In the genomic region with DNA sequence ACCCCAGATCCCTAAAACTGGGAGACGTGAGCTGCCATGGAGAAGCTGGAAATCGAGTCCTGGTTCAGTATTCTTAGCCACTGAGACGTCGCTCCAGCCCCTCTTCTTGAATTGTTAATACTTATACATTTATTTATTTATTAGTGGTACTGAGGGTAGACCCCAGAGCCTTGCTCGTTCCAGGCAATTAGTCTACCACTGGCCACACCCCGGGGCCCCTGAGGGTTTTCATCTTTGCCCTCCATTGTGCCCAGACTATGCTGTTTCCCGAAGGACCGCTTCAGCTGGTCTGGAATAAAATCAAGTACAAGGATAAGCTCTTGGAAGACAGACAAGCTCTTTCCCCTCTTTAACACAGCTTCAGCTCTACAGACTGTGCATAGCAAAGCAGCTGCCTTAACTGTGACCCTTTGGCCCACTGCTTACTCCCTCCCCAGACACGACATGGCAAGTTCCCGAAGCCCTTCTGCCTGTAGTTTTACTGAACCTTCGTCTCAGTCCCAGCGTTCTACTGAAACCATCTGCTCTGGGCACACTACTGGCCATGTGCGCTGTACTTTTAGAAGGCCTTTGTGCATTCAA, we compare ENCODE assay signal across 15 mouse cellular contexts. TPM values are rescaled to one million over a fixed set of nuclear protein-coding genes. Genes with fewer than 3 reads are reported as not detected.
DNase-seq lines count a peak whose midpoint lies in the region; ATAC-seq lines count a peak whose summit lies in the region.
"Had no signal": no experiment of that assay in that cellular context is flagged by ENCODE, and none has a peak within 500 bp of the region (broad histone marks: within the 10 kb centered on the region; RNA-seq: fewer than 3 reads in every experiment).

No protein-coding gene starts in this region.

- H3K4me3 ChIP-seq in forebrain, embryonic 10.5 days = no peak overlapping the region
- no peak overlapping the region for H3K4me3 ChIP-seq in forebrain, embryonic 14.5 days (ENCODE audit: low read depth, low read length)
- no peak overlapping the region for H3K4me3 ChIP-seq in midbrain, embryonic 10.5 days
- no peak overlapping the region for H3K4me3 ChIP-seq in midbrain, embryonic 16.5 days (ENCODE audit: low read depth, low read length)
- H3K4me3 ChIP-seq in midbrain, embryonic 11.5 days (ENCODE audit: low read depth, low read length) = no peak overlapping the region
- H3K4me3 ChIP-seq in stomach, embryonic 16.5 days (replicated peaks; ENCODE audit: low read length) = no peak overlapping the region

- no peak overlapping the region for H3K4me2 ChIP-seq in forebrain, embryonic 14.5 days (ENCODE audit: low read length)
- no peak overlapping the region for H3K4me2 ChIP-seq in midbrain, embryonic 16.5 days (ENCODE audit: low read length)
- H3K4me2 ChIP-seq in midbrain, embryonic 11.5 days = no peak overlapping the region
- H3K4me2 ChIP-seq in stomach, embryonic 16.5 days (ENCODE audit: low read depth, low read length) = no peak overlapping the region

- ATAC-seq in forebrain, embryonic 14.5 days = no peak
- no peak; the same call in 1 of the 2 replicates for ATAC-seq in midbrain, embryonic 16.5 days
- ATAC-seq in midbrain, embryonic 11.5 days (ENCODE audit: low FRiP score) = peak; percentile 46
- ATAC-seq in stomach, embryonic 16.5 days (ENCODE audit: insufficient read depth, low FRiP score) = peak; percentile 55; the same call in 1 of the 2 replicates

- 82% methylated on average over 13 of the region's 13 CpGs for WGBS in forebrain, embryonic 10.5 days
- WGBS in forebrain, embryonic 14.5 days = 59% methylated on average over 13 of the region's 13 CpGs
- WGBS in midbrain, embryonic 10.5 days = 83% methylated on average over 13 of the region's 13 CpGs
- WGBS in midbrain, embryonic 16.5 days = 39% methylated on average over 13 of the region's 13 CpGs
- WGBS in midbrain, embryonic 11.5 days = 69% methylated on average over 13 of the region's 13 CpGs
- WGBS in stomach, embryonic 16.5 days = 52% methylated on average over 13 of the region's 13 CpGs

- H3K27me3 ChIP-seq in forebrain, embryonic 10.5 days (ENCODE audit: poor library complexity, severe bottlenecking) = no peaks in the 10 kb centered on the region
- H3K27me3 ChIP-seq in forebrain, embryonic 14.5 days (replicated peaks; ENCODE audit: control insufficient read depth, insufficient read depth, low read length) = no peaks in the 10 kb centered on the region
- no peaks in the 10 kb centered on the region for H3K27me3 ChIP-seq in midbrain, embryonic 10.5 days (ENCODE audit: low read depth, poor library complexity, severe bottlenecking)
- no peaks in the 10 kb centered on the region for H3K27me3 ChIP-seq in midbrain, embryonic 16.5 days (ENCODE audit: control insufficient read depth, insufficient read depth, low read depth, low read length)
- H3K27me3 ChIP-seq in midbrain, embryonic 11.5 days (ENCODE audit: control insufficient read depth, insufficient read depth, low read length) = no peaks in the 10 kb centered on the region
- no peaks in the 10 kb centered on the region for H3K27me3 ChIP-seq in stomach, embryonic 16.5 days (ENCODE audit: control insufficient read depth, insufficient read depth, low read length)

- peaks cover 21% of the 10 kb centered on the region for H3K4me1 ChIP-seq in forebrain, embryonic 10.5 days
- H3K4me1 ChIP-seq in forebrain, embryonic 14.5 days (ENCODE audit: control insufficient read depth, insufficient read depth, low read length) = peaks cover 5% of the 10 kb centered on the region; the same call in 1 of the 2 replicates
- H3K4me1 ChIP-seq in midbrain, embryonic 10.5 days = peaks cover 17% of the 10 kb centered on the region; the same call in 1 of the 2 replicates
- peaks cover 13% of the 10 kb centered on the region for H3K4me1 ChIP-seq in midbrain, embryonic 16.5 days (ENCODE audit: control insufficient read depth, insufficient read depth, low read length)
- peaks cover 7% of the 10 kb centered on the region; the same call in 1 of the 2 replicates for H3K4me1 ChIP-seq in midbrain, embryonic 11.5 days (ENCODE audit: control insufficient read depth, insufficient read depth, low read length)
- H3K4me1 ChIP-seq in stomach, embryonic 16.5 days (ENCODE audit: control insufficient read depth, insufficient read depth, low read length) = peaks cover 13% of the 10 kb centered on the region; the same call in 1 of the 2 replicates

- H3K36me3 ChIP-seq in forebrain, embryonic 10.5 days (replicated peaks) = no peaks in the 10 kb centered on the region
- no peaks in the 10 kb centered on the region for H3K36me3 ChIP-seq in forebrain, embryonic 14.5 days (ENCODE audit: control insufficient read depth, insufficient read depth, low read length)
- H3K36me3 ChIP-seq in midbrain, embryonic 10.5 days = no peaks in the 10 kb centered on the region
- H3K36me3 ChIP-seq in midbrain, embryonic 16.5 days (ENCODE audit: control insufficient read depth, insufficient read depth, low read length) = no peaks in the 10 kb centered on the region
- H3K36me3 ChIP-seq in midbrain, embryonic 11.5 days (ENCODE audit: control insufficient read depth, insufficient read depth, low read length) = no peaks in the 10 kb centered on the region
- no peaks in the 10 kb centered on the region for H3K36me3 ChIP-seq in stomach, embryonic 16.5 days (ENCODE audit: control insufficient read depth, insufficient read depth, low read length)
- H3K36me3 ChIP-seq: G1E had no signal

- H3K27ac ChIP-seq in forebrain, embryonic 10.5 days = 0 out of 2 replicates have a peak overlapping the region, but pooled peaks have one; percentile 27
- no peak overlapping the region for H3K27ac ChIP-seq in forebrain, embryonic 14.5 days (ENCODE audit: low read depth, low read length)
- H3K27ac ChIP-seq in midbrain, embryonic 10.5 days (replicated peaks) = peak overlapping the region; percentile 4; the same call in 1 of the 2 replicates
- no peak overlapping the region; the same call in 1 of the 2 replicates for H3K27ac ChIP-seq in midbrain, embryonic 16.5 days (ENCODE audit: low read length)
- 0 out of 2 replicates have a peak overlapping the region, but pooled peaks have one; percentile 25 for H3K27ac ChIP-seq in midbrain, embryonic 11.5 days (ENCODE audit: low read depth, low read length)
- H3K27ac ChIP-seq in stomach, embryonic 16.5 days (ENCODE audit: low read length) = 0 out of 2 replicates have a peak overlapping the region, but pooled peaks have one; percentile 6

- no peaks in the 10 kb centered on the region for H3K9me3 ChIP-seq in forebrain, embryonic 10.5 days
- no peaks in the 10 kb centered on the region for H3K9me3 ChIP-seq in forebrain, embryonic 14.5 days (replicated peaks; ENCODE audit: control insufficient read depth, low read length)
- H3K9me3 ChIP-seq in midbrain, embryonic 10.5 days (replicated peaks) = no peaks in the 10 kb centered on the region
- no peaks in the 10 kb centered on the region for H3K9me3 ChIP-seq in midbrain, embryonic 16.5 days (replicated peaks; ENCODE audit: control insufficient read depth, low read length, poor library complexity, severe bottlenecking)
- H3K9me3 ChIP-seq in midbrain, embryonic 11.5 days (ENCODE audit: control insufficient read depth, low read length) = no peaks in the 10 kb centered on the region
- H3K9me3 ChIP-seq in stomach, embryonic 16.5 days (replicated peaks; ENCODE audit: control insufficient read depth, low read length) = no peaks in the 10 kb centered on the region
- H3K9me3 ChIP-seq: G1E had no signal

- H3K9ac ChIP-seq in forebrain, embryonic 14.5 days (ENCODE audit: low read length) = no peak overlapping the region
- no peak overlapping the region for H3K9ac ChIP-seq in midbrain, embryonic 16.5 days (ENCODE audit: low read depth, low read length)
- H3K9ac ChIP-seq in midbrain, embryonic 11.5 days (ENCODE audit: low read length) = no peak overlapping the region
- H3K9ac ChIP-seq in stomach, embryonic 16.5 days (ENCODE audit: low read length) = no peak overlapping the region

- DNase-seq in forebrain, embryonic 10.5 days (ENCODE audit: extremely low spot score, low spot score) = no peak
- no peak for DNase-seq in forebrain, embryonic 14.5 days (ENCODE audit: low spot score)
- no peak for DNase-seq in midbrain, embryonic 10.5 days (ENCODE audit: low spot score)
- DNase-seq in midbrain, embryonic 11.5 days (ENCODE audit: low spot score, missing footprints) = peak; percentile 89
- no peak for DNase-seq in B cell, adult 2 months
- no peak for DNase-seq in gastrocnemius, adult 18-20 months (ENCODE audit: low spot score)
- DNase-seq: cerebellum, postnatal 36 days; gastrocnemius, postnatal 36 days; heart, postnatal 14 days; kidney, adult 9 months; thymus, postnatal 25 days had no signal

RNA-seq across cellular contexts. Expression of a gene that starts 39.1 kb away (rescaled TPM):
- polyA plus RNA-seq in forebrain, embryonic 10.5 days (2016; fragmentation: Nextera tagmentation; extraction: Ambion mirVana) = 1.3 and 1.6 TPM in 2 replicates
- 4.2 and 5.1 TPM in 2 replicates for polyA plus RNA-seq in forebrain, embryonic 14.5 days (2014; fragmentation: Nextera tagmentation; extraction: Ambion mirVana)
- 2.0 and 3.2 TPM in 2 replicates for polyA plus RNA-seq in midbrain, embryonic 10.5 days (2016; fragmentation: Nextera tagmentation; extraction: Ambion mirVana)
- 5.1 and 5.8 TPM in 2 replicates for polyA plus RNA-seq in midbrain, embryonic 16.5 days (2015; fragmentation: Nextera tagmentation; extraction: Ambion mirVana)
- polyA plus RNA-seq in midbrain, embryonic 11.5 days (2014; fragmentation: Nextera tagmentation; extraction: Ambion mirVana) = 3.4 and 4.2 TPM in 2 replicates
- polyA plus RNA-seq in stomach, embryonic 16.5 days (2015; fragmentation: Nextera tagmentation; extraction: Ambion mirVana) = 0.05 and 0.31 TPM in 2 replicates
- not detected for total RNA-seq in gastrocnemius, adult 18-20 months (2021)
- polyA plus RNA-seq: G1E; liver, embryonic 16.5 days had no signal

Comparison
In these comparisons a context has a peak if more than half of its experiments do, and no peak if none do; other contexts are left out.
1. H3K27ac ChIP-seq: peak in forebrain, embryonic 10.5 days (single experiment), midbrain, embryonic 10.5 days (single experiment), midbrain, embryonic 11.5 days (single experiment) and stomach, embryonic 16.5 days (single experiment); none in forebrain, embryonic 14.5 days (single experiment) and midbrain, embryonic 16.5 days (single experiment).
2. ATAC-seq: peak in midbrain, embryonic 11.5 days (single experiment) and stomach, embryonic 16.5 days (single experiment); none in forebrain, embryonic 14.5 days (single experiment) and midbrain, embryonic 16.5 days (single experiment).